Mouse (Mus musculus) heart, adult 2 months (tissue): Measurements from ENCODE around the gene Slc35e3.

Experiments
- CTCF ChIP-seq: fragments of 200-600 bp; IDR thresholded peaks from 2 replicates; pipeline ENCODE4 v1.8.1; 2022; ENCODE audit warnings: antibody characterized with exemption, mild to moderate bottlenecking, moderate library complexity
- POLR2A ChIP-seq: fragments of 200-500 bp; IDR thresholded peaks from 2 replicates; pipeline ENCODE4 v1.6.1; 2011; ENCODE audit warnings: mild to moderate bottlenecking, low read depth, low read length, control low read depth; ENCODE audit not compliant: insufficient read depth

DNA sequence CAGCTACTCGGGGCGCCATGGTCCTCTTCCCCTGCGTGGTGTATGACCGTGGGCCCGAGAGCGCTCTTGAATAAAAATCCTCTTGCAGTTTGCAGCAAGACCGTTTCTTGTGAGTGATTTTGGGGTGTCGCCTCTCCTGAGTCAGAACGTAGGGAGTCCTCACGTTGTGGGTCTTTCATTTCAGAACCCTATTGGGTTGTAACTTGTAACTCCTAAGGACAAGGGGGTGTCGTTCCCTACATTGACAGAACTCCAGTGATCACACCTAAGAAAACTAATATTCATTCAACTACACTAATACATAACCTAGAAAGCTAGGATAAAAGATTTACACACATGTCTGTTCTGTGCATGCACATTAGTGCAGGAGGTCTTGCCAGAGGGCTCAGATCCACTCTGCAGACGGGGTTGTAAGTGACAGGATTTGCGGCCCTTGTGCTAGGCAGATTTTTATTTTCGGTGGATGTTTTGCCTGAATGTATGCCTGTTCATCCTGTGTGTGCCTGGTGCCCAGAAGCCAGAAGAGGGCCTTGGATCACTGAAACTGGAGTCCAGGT is 3.7 kb upstream of the Slc35e3 start:
- TF ChIP-seq POLR2A (no peak), CTCF (no peak)
